Mouse (Mus musculus): Measurements from ENCODE around the gene Ssbp4.

Ssbp4 gene

DNA sequence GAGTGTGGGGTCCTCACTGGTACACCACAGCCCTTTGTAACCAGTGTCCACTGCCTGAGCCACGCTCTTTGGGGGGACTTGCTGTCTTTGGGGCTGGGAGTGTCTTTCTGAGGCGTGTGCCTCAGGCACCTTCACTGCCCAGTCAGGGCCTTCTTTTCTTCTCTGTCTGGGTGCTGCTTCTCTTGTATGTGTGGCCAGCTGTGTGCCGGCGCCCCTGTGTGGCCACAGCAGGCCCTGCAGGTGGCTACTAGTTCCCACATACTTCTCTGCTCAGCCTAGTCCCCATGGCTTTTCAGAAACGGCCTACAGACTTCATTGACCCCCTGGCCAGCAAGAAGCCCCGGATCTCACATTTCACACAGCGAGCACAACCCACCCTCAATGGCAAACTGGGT is 23.4 kb downstream of the Ssbp4 start:
- no peak for DNase-seq

- DNase-seq: no peak
These were observed 23.9 kb downstream of the Ssbp4 start for GRCm38 (mm10) chr8:70584606-70585257.

GRCm38 (mm10) chr8:70583476-70584387 is 24.9 kb downstream of the Ssbp4 start:
- DNase-seq: no peak

DNA sequence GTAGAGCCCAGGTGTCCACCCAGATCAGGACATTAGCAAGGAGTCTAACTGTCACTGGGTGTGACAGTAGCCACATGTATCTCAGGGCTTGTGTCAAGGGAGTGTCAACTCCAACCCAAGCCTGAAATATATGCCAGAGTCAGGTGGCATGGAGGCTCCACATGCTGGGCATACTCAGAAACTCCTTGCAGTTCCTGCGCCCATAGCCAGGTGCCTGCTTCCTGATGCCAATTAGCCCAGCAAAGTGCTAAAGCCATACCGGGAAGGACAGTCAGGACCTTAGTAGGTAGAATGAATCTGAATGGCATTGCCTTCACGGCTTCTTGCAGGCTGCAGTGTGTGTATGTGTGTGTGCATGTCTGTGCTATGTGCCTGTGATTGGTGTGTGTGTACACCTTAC is 31.5 kb downstream of the Ssbp4 start:
- no peak for DNase-seq

DNA sequence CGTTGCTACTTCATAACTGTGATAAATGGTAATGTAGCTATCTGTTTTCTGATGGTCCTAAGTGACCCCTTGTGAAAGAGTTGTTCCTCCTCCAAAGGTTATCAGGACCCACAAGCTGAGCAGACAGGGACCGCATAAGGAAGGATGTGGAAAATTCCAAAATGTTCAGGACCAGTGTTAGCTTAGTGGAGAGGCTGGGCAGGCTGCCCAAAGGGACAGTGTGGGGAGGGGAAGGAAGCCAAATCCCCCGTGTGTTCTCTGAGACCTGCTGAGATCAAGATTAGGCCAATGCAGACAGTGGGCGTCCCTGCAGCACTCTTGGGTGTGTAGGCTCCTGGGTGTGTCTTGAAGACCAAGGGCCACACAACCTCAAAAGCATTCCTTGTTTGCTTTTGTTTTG is 33.8 kb downstream of the Ssbp4 start:
- no peak for DNase-seq

DNA sequence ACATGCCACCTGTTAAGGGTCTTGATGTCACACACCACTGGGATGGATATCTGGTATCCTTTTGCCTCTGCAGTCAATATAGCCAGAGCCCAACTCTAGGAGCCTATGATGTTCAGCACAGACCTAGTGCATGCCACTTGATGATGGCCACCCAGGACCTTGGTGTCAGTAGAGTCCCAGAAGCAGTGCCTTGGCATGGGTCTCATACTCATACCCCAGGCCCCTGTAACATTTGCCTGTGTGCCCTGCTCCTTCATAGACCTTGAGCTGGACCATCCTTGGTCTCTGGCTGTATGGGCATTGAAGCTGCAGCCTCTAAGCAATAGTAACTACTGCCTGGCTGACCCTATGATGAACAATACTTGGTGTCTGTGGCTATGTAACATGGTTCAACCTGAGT is 34.4 kb downstream of the Ssbp4 start:
- no peak for DNase-seq

DNA sequence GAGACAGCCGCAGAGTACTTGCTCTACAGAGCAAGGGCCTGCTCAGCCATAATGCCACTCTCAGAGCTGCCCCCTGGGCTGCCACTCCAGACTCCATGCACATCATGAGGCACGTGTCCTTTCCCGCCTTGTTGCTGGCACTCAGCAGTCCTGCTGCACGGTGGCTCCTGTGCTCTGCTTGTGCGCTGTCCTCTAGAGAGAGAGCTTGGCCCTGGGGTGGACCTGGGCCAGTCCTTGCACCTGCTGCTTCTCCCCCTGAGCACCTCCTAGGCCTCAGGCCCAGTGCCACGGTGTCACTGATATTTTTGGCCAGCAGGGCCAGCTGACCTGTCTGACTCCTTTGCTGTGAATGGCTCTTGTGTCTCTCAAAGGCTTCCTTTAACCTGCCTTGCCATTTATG is 37.7 kb downstream of the Ssbp4 start:
- no peak for DNase-seq

DNA sequence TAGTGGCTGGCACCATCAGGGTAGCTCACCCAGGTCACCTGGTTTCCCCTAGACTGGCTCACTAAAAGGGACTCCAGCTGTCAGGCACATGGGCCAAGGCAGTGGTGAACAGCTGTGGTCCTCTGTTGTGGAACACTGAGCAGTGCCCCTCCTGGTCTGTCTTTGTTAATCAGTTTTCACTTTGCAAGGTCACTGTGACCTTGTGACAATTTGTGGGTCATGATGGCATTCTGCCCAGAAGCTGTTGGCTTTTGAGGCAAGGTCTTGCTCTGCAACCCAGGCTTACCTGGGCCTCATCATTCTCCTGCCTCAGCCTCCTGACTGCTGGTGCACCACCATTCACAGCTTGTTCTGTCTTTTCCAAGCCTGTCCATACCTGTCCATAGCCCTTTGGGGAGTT is 38.3 kb downstream of the Ssbp4 start:
- no peak for DNase-seq

- peak in 1 of 2 experiments; percentile 34 for DNase-seq
These were observed 43.1 kb downstream of the Ssbp4 start for GRCm38 (mm10) chr8:70565561-70565960.

- no peak for DNase-seq
These were observed 43.9 kb downstream of the Ssbp4 start for GRCm38 (mm10) chr8:70564696-70565235.

GRCm38 (mm10) chr8:70563763-70564387 is 44.8 kb downstream of the Ssbp4 start:
- DNase-seq: no peak

DNA sequence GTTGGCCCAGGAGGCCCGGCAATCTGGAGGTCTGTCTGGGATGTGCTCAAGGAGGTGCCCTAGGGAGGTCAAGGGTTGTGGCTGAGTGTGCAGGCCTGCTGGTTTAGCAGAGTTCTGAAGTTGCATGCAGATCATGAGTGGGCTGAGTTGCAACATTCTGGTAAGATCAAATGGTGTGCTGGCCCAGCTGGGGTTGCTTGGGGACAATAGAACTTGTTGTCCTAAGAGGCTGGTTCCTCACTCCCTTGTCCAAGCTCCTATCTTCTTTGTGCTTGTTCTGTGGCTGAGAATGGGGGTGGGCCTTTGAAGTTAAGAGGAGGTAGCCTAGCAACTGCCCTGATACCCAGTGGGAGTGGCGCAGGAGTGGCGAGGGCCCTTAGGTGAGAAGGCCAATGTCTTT is 45.9 kb downstream of the Ssbp4 start:
- no peak for DNase-seq

GRCm38 (mm10) chr8:70561809-70562535 is 46.7 kb downstream of the Ssbp4 start:
- no peak for DNase-seq

DNA sequence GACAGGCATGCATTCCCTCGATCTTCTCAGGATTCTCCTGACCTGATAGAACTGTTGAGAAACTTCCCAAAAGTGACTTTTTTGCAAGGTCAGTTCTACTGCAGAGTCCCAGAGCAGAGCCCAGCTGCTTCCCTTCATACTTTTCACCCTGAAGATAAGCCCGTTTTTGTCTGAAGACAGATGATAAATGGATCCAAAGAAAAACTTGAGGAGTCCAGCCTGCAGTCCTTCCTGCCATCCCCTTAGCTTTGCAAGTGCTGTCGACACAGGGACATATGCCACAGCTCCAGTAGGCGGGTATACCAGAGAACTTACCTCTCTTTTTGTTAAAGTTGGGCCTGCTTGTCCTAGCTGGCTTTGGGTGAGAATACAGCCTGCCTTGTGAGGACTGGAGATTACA is 47.3 kb downstream of the Ssbp4 start:
- DNase-seq: no peak

- DNase-seq: no peak
These were observed 48.1 kb downstream of the Ssbp4 start for GRCm38 (mm10) chr8:70560564-70560963.

- peak in 1 of 2 experiments; percentile 37 for DNase-seq
These were observed 48.6 kb downstream of the Ssbp4 start for GRCm38 (mm10) chr8:70560096-70560495.

DNA sequence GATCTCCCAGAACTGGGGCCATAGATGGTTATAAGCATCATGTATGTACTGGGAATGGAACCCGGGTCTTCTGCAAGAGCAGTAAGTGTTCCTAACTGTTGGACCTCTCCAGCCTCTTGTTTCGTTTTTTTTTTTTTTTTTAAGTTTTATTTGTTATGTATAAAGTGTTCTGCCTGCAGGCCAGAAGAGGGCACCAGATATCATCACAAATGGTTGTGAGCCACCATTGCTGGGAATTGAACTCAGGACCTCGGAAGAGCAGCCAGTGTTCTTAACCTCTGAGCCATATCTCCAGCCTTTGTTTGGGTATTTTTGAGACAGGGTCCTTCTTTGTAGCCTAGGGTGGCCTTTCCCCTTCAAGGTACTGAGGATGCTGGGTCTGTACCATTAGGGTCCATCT is 49.7 kb downstream of the Ssbp4 start:
- DNase-seq: no peak

GRCm38 (mm10) chr8:70558334-70558733 is 50.3 kb downstream of the Ssbp4 start:
- DNase-seq: peak; percentile 46 to 67

DNA sequence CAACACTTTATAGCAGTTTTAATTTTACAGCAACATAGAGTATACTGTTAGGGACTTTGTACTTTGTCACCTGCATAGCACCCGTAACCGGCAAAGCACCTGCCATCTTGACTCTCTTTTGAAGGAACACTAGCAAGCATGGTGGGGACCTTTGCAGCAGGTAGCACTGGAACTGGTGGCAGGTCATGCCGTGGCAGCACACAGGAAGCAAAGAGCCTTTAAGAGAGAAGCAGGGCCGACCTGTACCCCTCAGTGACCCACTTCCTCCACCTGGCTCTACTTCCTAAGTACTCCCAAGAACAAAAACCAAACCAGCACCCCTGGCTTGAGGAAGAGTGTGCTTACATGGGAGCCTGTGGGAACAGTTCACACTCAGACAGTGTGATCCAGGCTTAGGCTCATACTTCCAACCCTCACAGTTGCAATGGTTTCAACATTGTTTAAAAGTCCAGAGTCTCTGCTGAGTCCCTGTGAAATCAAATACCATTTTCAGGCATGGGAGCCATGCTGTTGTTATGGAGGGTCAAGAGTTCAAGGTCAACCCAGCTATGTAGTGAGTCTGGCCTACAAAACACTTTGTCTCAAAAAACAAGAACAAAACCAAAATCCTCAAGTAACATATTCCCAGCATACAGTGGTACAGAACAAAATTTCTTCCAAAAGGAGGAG is 53.5 kb downstream of the Ssbp4 start:
- peak in 1 of 2 experiments; percentile 39 for DNase-seq

GRCm38 (mm10) chr8:70553740-70554139 is 54.9 kb downstream of the Ssbp4 start:
- DNase-seq: no peak

- DNase-seq: no peak
These were observed 55.8 kb downstream of the Ssbp4 start for GRCm38 (mm10) chr8:70552836-70553235.

GRCm38 (mm10) chr8:70551558-70552161 is 57.0 kb downstream of the Ssbp4 start:
- DNase-seq: no peak
